Mouse (Mus musculus) kidney, embryonic 14.5 days (tissue): ENCODE measurements around the gene Zswim8. TPM values are rescaled to one million over a fixed set of nuclear protein-coding genes. Genes with fewer than 3 reads are reported as not detected.

ENCODE experiments used
- ATAC-seq: fragments of 200-750 bp; cut with Nextera tagmentation; 2 replicates; pipeline ENCODE4 v1.8.0; 2017; ENCODE audit warnings: moderate number of reproducible peaks, mild to moderate bottlenecking, moderate TSS enrichment, moderate library complexity; ENCODE audit not compliant: low FRiP score, low TSS enrichment
- H3K27ac ChIP-seq: fragments of 300-500 bp; sonication (generic); 2 replicates; pipeline ENCODE4 v1.5.1; 2014; ENCODE audit warnings: low read depth, mild to moderate bottlenecking, low read length, moderate library complexity, mixed read lengths
- H3K27me3 ChIP-seq: fragments of 300-500 bp; sonication (generic); 2 replicates; pipeline ENCODE4 v1.6.1; 2014; ENCODE audit warnings: mild to moderate bottlenecking, low read length; ENCODE audit not compliant: control insufficient read depth, insufficient read depth
- H3K36me3 ChIP-seq: fragments of 300-500 bp; sonication (generic); 2 replicates; pipeline ENCODE4 v1.6.1; 2014; ENCODE audit warnings: low read length, mixed read lengths; ENCODE audit not compliant: control insufficient read depth, insufficient read depth
- H3K4me1 ChIP-seq: fragments of 300-500 bp; sonication (generic); 2 replicates; pipeline ENCODE4 v1.6.1; 2014; ENCODE audit warnings: low read length, mixed read lengths; ENCODE audit not compliant: control insufficient read depth, insufficient read depth
- H3K4me2 ChIP-seq: fragments of 300-500 bp; sonication (generic); replicated peaks from 2 replicates; pipeline ENCODE4 v1.6.1; 2014; ENCODE audit warnings: low read depth, mild to moderate bottlenecking, low read length
- H3K4me3 ChIP-seq: fragments of 300-500 bp; sonication (generic); 2 replicates; pipeline ENCODE4 v1.5.1; 2014; ENCODE audit warnings: mild to moderate bottlenecking, low read length
- H3K9ac ChIP-seq: fragments of 300-500 bp; sonication (generic); 2 replicates; pipeline ENCODE4 v1.6.1; 2014; ENCODE audit warnings: low read depth, mild to moderate bottlenecking, low read length, moderate library complexity
- H3K9me3 ChIP-seq: fragments of 300-500 bp; sonication (generic); 2 replicates; pipeline ENCODE4 v1.6.1; 2016; ENCODE audit warnings: low read length; ENCODE audit not compliant: control insufficient read depth
- WGBS: fragments of 180-500 bp; shearing (Covaris S2); extraction: QIAGEN DNeasy Blood & Tissue Kit; methylation state at CpG from one replicate; pipeline ENCODE4 v1.1.7; 2014; 5-methylcytosine and 5-hydroxymethylcytosine counted together
- microRNA-seq: library from miRNA; unstranded; fragments of <30 nt; microRNA quantifications from one replicate; pipeline ENCODE4, GENCODE M21; 2016
- polyA plus RNA-seq: library from polyadenylated mRNA; unstranded; fragments of >200 nt; fragmentation: Nextera tagmentation; extraction: Ambion mirVana; gene quantifications from 2 replicates; pipeline ENCODE4 v1.2.1, GENCODE M21; 2014

Gene Zswim8
- polyA plus RNA-seq, 1 experiment from 2014 or later, result 32.1 TPM

- peaks cover 20% of the 10 kb centered on the region for H3K4me1 ChIP-seq
- WGBS, result 91% methylated on average over 3 of the region's 3 CpGs
- ATAC-seq, result no peak
- peaks cover 32% of the 10 kb centered on the region for H3K36me3 ChIP-seq
- H3K4me3 ChIP-seq, result no peak overlapping the region
- H3K27me3 ChIP-seq, result no peaks in the 10 kb centered on the region
- no peak overlapping the region for H3K9ac ChIP-seq
- no peak overlapping the region for H3K27ac ChIP-seq
- H3K9me3 ChIP-seq, result no peaks in the 10 kb centered on the region
- no peak overlapping the region for H3K4me2 ChIP-seq
Observed at GRCm38 (mm10) chr14:20771941-20772340, 64.6 kb downstream of the Zswim8 start.

- H3K9ac ChIP-seq, result no peak overlapping the region
- H3K4me3 ChIP-seq, result no peak overlapping the region
- WGBS, result 76% methylated on average over 6 of the region's 6 CpGs
- peaks cover 20% of the 10 kb centered on the region for H3K4me1 ChIP-seq
- H3K27me3 ChIP-seq, result no peaks in the 10 kb centered on the region
- no peak for ATAC-seq
- peaks cover 29% of the 10 kb centered on the region for H3K36me3 ChIP-seq
- H3K27ac ChIP-seq, result no peak overlapping the region
- no peak overlapping the region for H3K4me2 ChIP-seq
- H3K9me3 ChIP-seq, result no peaks in the 10 kb centered on the region
Observed at GRCm38 (mm10) chr14:20772808-20773207, 65.5 kb downstream of the Zswim8 start.

Small RNA genes within 50 kb of the gene (microRNA-seq; reads per million reads assigned to microRNA genes)
- gene Mir6946, result 1.3 reads per million

Other genes starting within 250 kb of the Zswim8 start
- gene Anxa7, start 227.4 kb upstream of the Zswim8 start, polyA plus RNA-seq, result 29.4 and 33.7 TPM in 2 replicates
- gene Mss51, start 210.7 kb upstream of the Zswim8 start, polyA plus RNA-seq, result 1.0 and 2.0 TPM in 2 replicates
- 57.3 and 65.0 TPM in 2 replicates for gene Ppp3cb, start 161.0 kb upstream of the Zswim8 start, polyA plus RNA-seq
- 4.8 and 10.3 TPM in 2 replicates for gene Usp54, start 66.5 kb upstream of the Zswim8 start, polyA plus RNA-seq
- gene Myoz1, start 51.0 kb upstream of the Zswim8 start, polyA plus RNA-seq, result 1.4 and 1.6 TPM in 2 replicates
- gene Synpo2l, start 39.2 kb upstream of the Zswim8 start, polyA plus RNA-seq, result 0.24 and 0.26 TPM in 2 replicates
- 47.7 and 93.8 TPM in 2 replicates for gene Sec24c, start 33.2 kb upstream of the Zswim8 start, polyA plus RNA-seq
- 15.1 and 19.9 TPM in 2 replicates for gene Fut11, start 12.6 kb upstream of the Zswim8 start, polyA plus RNA-seq
- gene Chchd1, start 4.5 kb upstream of the Zswim8 start, polyA plus RNA-seq, result 218 and 327 TPM in 2 replicates
- 21.3 and 32.1 TPM in 2 replicates for gene Ndst2, start 27.0 kb downstream of the Zswim8 start, polyA plus RNA-seq
- 33.6 and 50.2 TPM in 2 replicates for gene Camk2g, start 86.5 kb downstream of the Zswim8 start, polyA plus RNA-seq
- 3.7 and 4.2 TPM in 2 replicates for gene Plau, start 129.1 kb downstream of the Zswim8 start, polyA plus RNA-seq
- 19.1 and 42.4 TPM in 2 replicates for gene Vcl, start 221.8 kb downstream of the Zswim8 start, polyA plus RNA-seq